ENCODE assay signal across 24 mouse cellular contexts in the genomic region with DNA sequence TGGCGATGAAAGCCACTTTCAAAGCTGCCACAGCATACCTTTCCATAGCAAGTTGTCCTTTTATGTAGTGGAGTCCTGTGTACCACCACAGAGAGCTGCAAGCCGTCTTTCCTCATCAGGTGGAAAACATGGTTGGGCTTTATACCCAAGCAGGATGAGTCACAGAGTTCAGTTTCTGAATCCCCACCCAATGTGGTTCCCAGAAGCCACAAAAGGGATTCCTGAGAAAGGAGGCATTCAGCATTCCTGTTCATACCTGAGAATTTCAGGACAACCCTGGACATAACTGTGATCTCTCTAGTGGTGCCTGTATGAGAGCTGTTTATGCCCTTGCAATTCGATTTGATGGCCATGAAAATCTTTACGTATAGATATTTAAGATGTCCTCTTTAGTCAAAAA.
DNase-seq lines count a peak whose midpoint lies in the region; ATAC-seq lines count a peak whose summit lies in the region.
"Had no signal": no experiment of that assay in that cellular context is flagged by ENCODE, and none has a peak within 500 bp of the region (broad histone marks: within the 10 kb centered on the region; RNA-seq: fewer than 3 reads in every experiment).

No protein-coding gene starts in this region.

- no peak overlapping the region for H3K9ac ChIP-seq in forebrain, embryonic 15.5 days (replicated peaks)
- no peak overlapping the region for H3K9ac ChIP-seq in midbrain, embryonic 15.5 days
- H3K9ac ChIP-seq: limb, embryonic 15.5 days; liver, embryonic 13.5 days; stomach, embryonic 15.5 days had no signal

- peak overlapping the region; percentile 66; the same call in 1 of the 2 replicates for H3K27ac ChIP-seq in forebrain, embryonic 10.5 days
- H3K27ac ChIP-seq in forebrain, embryonic 15.5 days (replicated peaks), result no peak overlapping the region
- H3K27ac ChIP-seq in midbrain, embryonic 10.5 days (replicated peaks), result peak overlapping the region; percentile 52; the same call in 1 of the 2 replicates
- H3K27ac ChIP-seq in midbrain, embryonic 15.5 days, result no peak overlapping the region
- H3K27ac ChIP-seq: kidney, postnatal 0 days; limb, embryonic 15.5 days; liver, embryonic 13.5 days; macrophage; stomach, embryonic 15.5 days had no signal

- DNase-seq in forebrain, embryonic 10.5 days (ENCODE audit: extremely low spot score, low spot score), result no peak
- DNase-seq in midbrain, embryonic 10.5 days (ENCODE audit: low spot score), result no peak
- peak; percentile 10 for DNase-seq in Muller cell, postnatal 12 days (ENCODE audit: inconsistent ontology term)
- peak; percentile 58 for DNase-seq in fibroblast of lung, adult 2 months (ENCODE audit: low read depth)
- DNase-seq in thymus, adult 18-20 months, result no peak
- DNase-seq: adrenal gland, adult 2 months; cerebellum, adult 8-10 months; gastrocnemius, postnatal 10 days; kidney, adult 8-10 months; kidney, postnatal 4 days; liver, embryonic 13.5 days; lung, adult 18-20 months; right cerebral cortex, postnatal 14 days; thymus, postnatal 14 days had no signal

- no peak overlapping the region for H3K4me2 ChIP-seq in forebrain, embryonic 15.5 days (replicated peaks)
- H3K4me2 ChIP-seq in midbrain, embryonic 15.5 days, result no peak overlapping the region
- H3K4me2 ChIP-seq: limb, embryonic 15.5 days; liver, embryonic 13.5 days; stomach, embryonic 15.5 days had no signal

- H3K4me1 ChIP-seq in forebrain, embryonic 10.5 days, result peaks cover 31% of the 10 kb centered on the region
- H3K4me1 ChIP-seq in forebrain, embryonic 15.5 days, result peaks cover 8% of the 10 kb centered on the region; the same call in 1 of the 2 replicates
- H3K4me1 ChIP-seq in midbrain, embryonic 10.5 days, result peaks cover 26% of the 10 kb centered on the region
- 0 out of 2 replicates have a peak, but pooled peaks cover 6% of the 10 kb centered on the region for H3K4me1 ChIP-seq in midbrain, embryonic 15.5 days
- H3K4me1 ChIP-seq: limb, embryonic 15.5 days; liver, embryonic 13.5 days; stomach, embryonic 15.5 days had no signal

- H3K4me3 ChIP-seq in forebrain, embryonic 10.5 days, result no peak overlapping the region
- H3K4me3 ChIP-seq in forebrain, embryonic 15.5 days, result no peak overlapping the region
- H3K4me3 ChIP-seq in midbrain, embryonic 10.5 days, result no peak overlapping the region
- no peak overlapping the region for H3K4me3 ChIP-seq in midbrain, embryonic 15.5 days
- H3K4me3 ChIP-seq: limb, embryonic 15.5 days; liver, embryonic 13.5 days; stomach, embryonic 15.5 days had no signal

- 66% methylated on average over 4 of the region's 4 CpGs for WGBS in forebrain, embryonic 10.5 days
- 59% methylated on average over 4 of the region's 4 CpGs for WGBS in forebrain, embryonic 15.5 days
- 67% methylated on average over 4 of the region's 4 CpGs for WGBS in midbrain, embryonic 10.5 days
- WGBS in midbrain, embryonic 15.5 days, result 73% methylated on average over 4 of the region's 4 CpGs

- H3K9me3 ChIP-seq in forebrain, embryonic 10.5 days, result no peaks in the 10 kb centered on the region
- H3K9me3 ChIP-seq in forebrain, embryonic 15.5 days, result no peaks in the 10 kb centered on the region
- no peaks in the 10 kb centered on the region for H3K9me3 ChIP-seq in midbrain, embryonic 10.5 days (replicated peaks)
- H3K9me3 ChIP-seq in midbrain, embryonic 15.5 days, result no peaks in the 10 kb centered on the region
- H3K9me3 ChIP-seq: limb, embryonic 15.5 days; liver, embryonic 13.5 days; stomach, embryonic 15.5 days had no signal

- ATAC-seq in forebrain, embryonic 15.5 days (replicated peaks), result no peak
- no peak for ATAC-seq in midbrain, embryonic 15.5 days (replicated peaks)
- no peak for ATAC-seq in CD4-positive, CD25-positive, alpha-beta regulatory T cell, adult 4 months
- ATAC-seq: activated CD4-positive, CD25-positive, alpha-beta regulatory T cell, adult 4 months; intestine, embryonic 16.5 days; lung, postnatal 0 days had no signal

- no peaks in the 10 kb centered on the region for H3K27me3 ChIP-seq in forebrain, embryonic 10.5 days (ENCODE audit: poor library complexity, severe bottlenecking)
- H3K27me3 ChIP-seq in forebrain, embryonic 15.5 days, result no peaks in the 10 kb centered on the region
- no peaks in the 10 kb centered on the region for H3K27me3 ChIP-seq in midbrain, embryonic 10.5 days (ENCODE audit: low read depth, poor library complexity, severe bottlenecking)
- H3K27me3 ChIP-seq in midbrain, embryonic 15.5 days (replicated peaks), result no peaks in the 10 kb centered on the region
- H3K27me3 ChIP-seq: limb, embryonic 15.5 days; liver, embryonic 13.5 days; stomach, embryonic 15.5 days had no signal

- no peaks in the 10 kb centered on the region for H3K36me3 ChIP-seq in forebrain, embryonic 10.5 days (replicated peaks)
- no peaks in the 10 kb centered on the region for H3K36me3 ChIP-seq in forebrain, embryonic 15.5 days
- no peaks in the 10 kb centered on the region for H3K36me3 ChIP-seq in midbrain, embryonic 10.5 days
- H3K36me3 ChIP-seq in midbrain, embryonic 15.5 days (replicated peaks), result no peaks in the 10 kb centered on the region
- H3K36me3 ChIP-seq: limb, embryonic 15.5 days; liver, embryonic 13.5 days; stomach, embryonic 15.5 days had no signal

Comparison
In these comparisons a context has a peak if more than half of its experiments do, and no peak if none do; other contexts are left out.
1. H3K27ac ChIP-seq: peak in forebrain, embryonic 10.5 days (single experiment) and midbrain, embryonic 10.5 days (single experiment); none in forebrain, embryonic 15.5 days (single experiment) and midbrain, embryonic 15.5 days (single experiment).
2. DNase-seq: peak in Muller cell, postnatal 12 days (single experiment) and fibroblast of lung, adult 2 months (single experiment); none in forebrain, embryonic 10.5 days (single experiment), midbrain, embryonic 10.5 days (single experiment) and thymus, adult 18-20 months (0 of 2).